Mouse (Mus musculus) embryonic facial prominence, embryonic 15.5 days (tissue): Measurements from ENCODE around the gene Nubp2. TPM values are rescaled to one million over a fixed set of nuclear protein-coding genes. Genes with fewer than 3 reads are reported as not detected.

Experiments
- ATAC-seq: fragments of 200-750 bp; cut with Nextera tagmentation; 2 replicates; pipeline ENCODE4 v1.8.0; 2017; ENCODE audit warnings: low read depth, moderate TSS enrichment; ENCODE audit not compliant: insufficient number of reproducible peaks, low FRiP score, low TSS enrichment
- H3K27ac ChIP-seq: fragments of 300-500 bp; sonication (generic); replicated peaks from 2 replicates; pipeline ENCODE4 v1.5.1; 2015; ENCODE audit warnings: mild to moderate bottlenecking, inconsistent platforms
- H3K27me3 ChIP-seq: fragments of 300-500 bp; sonication (generic); 2 replicates; pipeline ENCODE4 v1.6.1; 2015; ENCODE audit warnings: inconsistent platforms
- H3K36me3 ChIP-seq: fragments of 300-500 bp; sonication (generic); 2 replicates; pipeline ENCODE4 v1.6.1; 2015; ENCODE audit warnings: mild to moderate bottlenecking, inconsistent platforms
- H3K4me1 ChIP-seq: fragments of 300-500 bp; sonication (generic); 2 replicates; pipeline ENCODE4 v1.6.1; 2015; ENCODE audit warnings: inconsistent platforms
- H3K4me2 ChIP-seq: fragments of 300-500 bp; sonication (generic); replicated peaks from 2 replicates; pipeline ENCODE4 v1.6.1; 2015; ENCODE audit warnings: mild to moderate bottlenecking, inconsistent platforms
- H3K4me3 ChIP-seq: fragments of 300-500 bp; sonication (generic); replicated peaks from 2 replicates; pipeline ENCODE4 v1.5.1; 2015; ENCODE audit warnings: mild to moderate bottlenecking, inconsistent platforms
- H3K9ac ChIP-seq: fragments of 300-500 bp; sonication (generic); 2 replicates; pipeline ENCODE4 v1.6.1; 2015; ENCODE audit warnings: inconsistent platforms
- H3K9me3 ChIP-seq: fragments of 300-500 bp; sonication (generic); replicated peaks from 2 replicates; pipeline ENCODE4 v1.6.1; 2016; ENCODE audit warnings: inconsistent platforms
- WGBS: fragments of 180-500 bp; shearing (Covaris S2); methylation state at CpG from one replicate; pipeline ENCODE4 v1.1.7; 2015; 5-methylcytosine and 5-hydroxymethylcytosine counted together
- polyA plus RNA-seq: library from polyadenylated mRNA; unstranded; fragments of >200 nt; fragmentation: Nextera tagmentation; extraction: Ambion mirVana; gene quantifications from 2 replicates; pipeline ENCODE4 v1.2.1, GENCODE M21; 2015

The Nubp2 gene
- polyA plus RNA-seq, 1 experiment from 2014 or later: 49.6 TPM

DNA sequence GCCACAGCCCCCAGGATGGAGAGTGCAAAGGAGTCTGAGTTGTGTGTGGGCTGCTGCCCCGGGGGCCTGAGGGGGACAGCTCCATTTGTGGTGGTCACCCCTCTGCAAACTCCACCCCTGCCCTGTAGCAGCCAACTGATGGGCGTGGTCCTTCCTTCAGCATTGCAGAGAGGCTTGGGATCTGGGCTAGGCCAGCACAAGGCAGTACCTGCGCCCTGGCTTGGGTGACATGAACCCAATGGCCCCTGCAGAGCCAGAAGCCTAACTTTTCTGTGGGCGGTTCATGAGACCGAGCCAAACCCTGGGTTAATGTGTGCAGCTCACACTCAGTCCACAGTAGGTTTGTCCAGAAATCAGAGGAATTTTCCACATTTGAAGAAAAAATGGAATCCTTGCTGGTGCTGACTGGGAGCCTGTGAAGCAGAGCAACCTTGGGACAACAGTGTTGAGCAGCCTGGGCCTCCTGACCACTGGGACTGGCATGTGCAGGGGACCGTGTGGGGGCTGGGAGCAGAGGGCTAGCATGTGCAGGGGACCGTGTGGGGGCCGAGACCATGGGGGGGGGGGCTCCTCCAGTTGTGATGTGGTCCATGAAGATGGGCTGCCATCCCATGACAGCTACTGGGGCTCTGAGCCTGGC, 28.2 kb downstream of the Nubp2 start:
- no peak overlapping the region for H3K4me3 ChIP-seq
- H3K27me3 ChIP-seq: no peaks in the 10 kb centered on the region
- H3K9me3 ChIP-seq: no peaks in the 10 kb centered on the region
- WGBS: 82% methylated on average over 8 of the region's 8 CpGs
- H3K4me2 ChIP-seq: no peak overlapping the region
- H3K4me1 ChIP-seq: no peaks in the 10 kb centered on the region
- H3K27ac ChIP-seq: no peak overlapping the region
- no peak for ATAC-seq
- peaks cover 55% of the 10 kb centered on the region for H3K36me3 ChIP-seq
- no peak overlapping the region for H3K9ac ChIP-seq

DNA sequence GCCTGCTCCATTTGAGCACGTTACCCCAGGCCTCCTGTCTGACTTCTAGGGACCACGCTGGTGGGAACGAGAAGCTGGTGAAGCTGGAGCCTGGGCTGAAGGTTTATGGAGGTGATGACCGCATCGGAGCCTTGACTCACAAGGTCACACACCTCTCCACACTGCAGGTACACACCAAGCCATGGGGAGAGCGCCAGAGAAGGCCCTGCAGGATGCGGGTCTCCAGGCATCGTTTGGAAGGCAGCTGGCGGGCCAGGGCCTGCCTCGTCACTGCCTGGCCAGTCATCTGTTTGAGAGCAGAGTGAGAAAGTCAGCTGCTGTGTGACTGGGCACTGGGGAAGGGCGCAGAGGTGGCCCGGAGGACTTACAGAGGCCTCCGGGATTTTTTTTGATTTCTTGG, 29.6 kb downstream of the Nubp2 start:
- Histone ChIP-seq H3K36me3 (peaks cover 44% of the 10 kb centered on the region), H3K9ac (no peak overlapping the region)
- ATAC-seq: no peak

DNA sequence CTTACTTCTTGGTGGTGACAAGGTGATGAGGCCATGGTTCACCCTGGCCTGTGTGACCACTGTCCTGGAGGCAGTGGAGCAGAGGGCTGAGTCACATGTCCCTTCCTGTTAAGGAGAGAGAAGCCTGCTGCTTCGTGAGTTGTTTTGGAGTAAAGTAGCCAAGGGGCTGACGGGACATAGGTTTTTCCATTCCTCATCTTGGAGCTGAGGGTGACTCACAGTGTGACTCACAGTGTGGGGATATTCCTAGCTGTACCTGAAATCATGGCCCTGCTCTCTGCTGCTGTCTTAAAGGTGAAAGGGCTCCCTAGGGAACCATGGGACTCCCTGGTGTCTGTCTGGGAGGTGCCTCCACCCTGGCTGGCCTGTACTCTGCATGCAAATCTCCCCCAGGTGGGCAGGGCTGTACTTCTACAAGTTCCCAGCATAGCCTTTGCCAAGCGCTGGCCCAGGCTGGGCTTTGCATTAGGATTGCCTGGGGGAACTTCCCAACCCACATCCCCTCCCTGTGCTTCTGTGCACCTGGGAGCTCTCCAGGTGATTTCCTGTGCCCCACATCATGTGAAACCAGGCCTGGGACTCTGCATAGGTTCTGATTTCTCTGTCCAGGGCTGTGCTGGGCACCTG, 30.2 kb downstream of the Nubp2 start:
- H3K4me2 ChIP-seq: no peak overlapping the region
- WGBS: 71% methylated on average over 3 of the region's 3 CpGs
- H3K4me1 ChIP-seq: peaks cover 9% of the 10 kb centered on the region
- H3K4me3 ChIP-seq: no peak overlapping the region
- no peak overlapping the region for H3K27ac ChIP-seq
- H3K27me3 ChIP-seq: peaks cover 5% of the 10 kb centered on the region
- H3K36me3 ChIP-seq: peaks cover 38% of the 10 kb centered on the region
- H3K9me3 ChIP-seq: no peaks in the 10 kb centered on the region
- no peak for ATAC-seq
- no peak overlapping the region for H3K9ac ChIP-seq

More for the DNA sequence above, 29.6 kb downstream of the Nubp2 start:
- no peak overlapping the region for H3K4me3 ChIP-seq
- WGBS: 91% methylated on average over 13 of the region's 13 CpGs
- no peak overlapping the region for H3K27ac ChIP-seq
- H3K27me3 ChIP-seq: no peaks in the 10 kb centered on the region
- no peak overlapping the region for H3K4me2 ChIP-seq
- H3K4me1 ChIP-seq: peaks cover 3% of the 10 kb centered on the region; the same call in 1 of the 2 replicates
- no peaks in the 10 kb centered on the region for H3K9me3 ChIP-seq

DNA sequence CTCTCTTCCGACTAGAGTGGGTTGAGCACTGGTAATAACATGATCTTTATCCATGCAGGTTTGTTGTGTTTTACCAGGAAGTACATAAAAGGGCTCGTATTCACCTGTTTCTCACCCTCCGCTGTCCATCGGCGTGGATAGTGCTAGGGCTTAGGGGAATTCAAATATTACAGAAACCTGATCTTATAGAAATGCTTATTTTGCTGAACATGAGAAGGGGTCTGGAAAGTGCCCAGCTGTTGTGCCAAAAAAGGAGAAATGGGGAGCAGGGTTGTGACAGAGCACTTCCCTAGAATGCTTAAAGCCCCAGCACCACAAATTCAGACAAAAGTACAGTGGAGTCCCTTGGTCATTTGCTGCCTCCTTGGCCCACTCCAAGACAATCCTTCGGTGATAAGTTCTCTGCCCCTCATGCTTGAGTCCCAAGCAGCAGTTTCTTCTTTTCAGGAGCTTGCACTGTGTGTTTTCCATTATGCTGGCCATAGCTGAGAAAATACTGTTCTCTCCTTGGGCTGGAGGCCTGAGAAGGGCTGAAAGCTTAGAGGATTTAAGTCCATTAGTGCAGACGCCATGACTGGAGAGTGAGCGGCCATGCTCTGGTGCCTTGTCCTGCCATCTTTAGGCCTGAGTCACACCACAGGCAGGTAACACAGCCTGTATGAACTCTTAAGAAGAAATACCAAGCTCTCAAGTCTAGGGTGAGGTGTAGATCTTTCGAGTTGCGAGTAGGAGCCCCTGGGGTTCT, 34.6 kb downstream of the Nubp2 start:
- H3K27me3 ChIP-seq: peaks cover 5% of the 10 kb centered on the region
- no peaks in the 10 kb centered on the region for H3K9me3 ChIP-seq
- H3K27ac ChIP-seq: no peak overlapping the region
- peaks cover 20% of the 10 kb centered on the region for H3K4me1 ChIP-seq
- peaks cover 28% of the 10 kb centered on the region for H3K36me3 ChIP-seq
- WGBS: 76% methylated on average over 10 of the region's 10 CpGs
- no peak for ATAC-seq
- no peak overlapping the region for H3K9ac ChIP-seq
- H3K4me2 ChIP-seq: peak overlapping the region; percentile 96
- H3K4me3 ChIP-seq: peak overlapping the region; percentile 83

DNA sequence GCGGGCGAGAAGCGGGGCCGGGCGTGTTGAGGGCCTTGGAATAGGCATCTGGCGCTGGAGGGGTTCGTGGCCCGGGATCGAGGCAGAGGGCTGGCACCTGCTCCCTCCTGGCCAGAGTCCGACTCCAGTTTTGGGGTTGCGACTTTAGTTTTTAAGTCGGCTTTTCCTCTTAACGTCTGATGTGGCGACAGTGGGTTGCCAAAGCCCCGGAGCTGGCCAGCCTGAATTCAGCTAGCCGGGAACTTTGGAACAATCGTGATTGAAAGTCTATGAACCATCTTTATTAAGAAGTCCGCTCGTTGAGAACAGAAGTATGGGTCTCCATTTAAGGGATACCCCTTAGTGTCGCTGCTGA, 35.4 kb downstream of the Nubp2 start:
- peak overlapping the region; percentile 93 for H3K27ac ChIP-seq
- H3K9ac ChIP-seq: peak overlapping the region; percentile 65
- ATAC-seq: no peak
- H3K36me3 ChIP-seq: peaks cover 21% of the 10 kb centered on the region
- peaks cover 20% of the 10 kb centered on the region for H3K4me1 ChIP-seq
- peak overlapping the region; percentile 96 for H3K4me2 ChIP-seq
- no peaks in the 10 kb centered on the region for H3K9me3 ChIP-seq
- 2% methylated on average over 20 of the region's 20 CpGs for WGBS
- H3K4me3 ChIP-seq: peak overlapping the region; percentile 83
- peaks cover 5% of the 10 kb centered on the region for H3K27me3 ChIP-seq

DNA sequence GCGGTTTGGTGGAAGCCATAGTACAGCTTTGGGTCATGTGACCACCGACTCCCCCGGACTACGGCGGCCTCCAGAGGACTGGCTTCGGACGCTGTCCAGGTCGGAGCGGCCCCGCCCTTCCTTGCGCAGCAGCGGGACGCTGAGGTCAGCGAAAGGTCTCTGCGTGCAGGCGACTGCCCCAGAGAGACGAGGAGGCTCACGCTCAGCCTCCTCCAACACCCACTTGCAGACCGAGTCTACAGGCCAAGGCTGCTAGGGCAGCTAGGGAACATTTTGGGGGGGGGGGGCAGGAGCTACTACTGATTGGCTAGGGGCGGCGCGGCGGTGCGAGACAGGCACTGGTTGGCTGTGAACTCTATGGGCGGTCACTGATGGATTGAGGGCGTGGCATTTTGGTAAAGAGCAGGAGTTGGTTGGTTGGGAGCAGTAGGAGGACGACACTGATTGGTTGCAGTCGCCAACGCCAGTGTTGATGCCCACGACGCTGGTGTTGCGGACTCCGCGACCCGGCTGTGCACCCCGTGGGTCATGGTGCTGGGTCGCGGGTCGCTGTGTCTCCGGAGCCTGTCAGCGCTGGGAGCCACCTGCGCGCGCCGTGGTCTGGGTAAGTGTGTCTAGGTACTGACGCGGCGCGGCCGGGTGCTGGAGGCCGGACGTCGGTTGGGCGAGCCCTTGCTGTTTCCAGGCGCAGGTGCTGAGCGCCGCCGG, 35.9 kb downstream of the Nubp2 start, which contains the start of gene Fahd1:
TSS of gene Fahd1 (minus strand) at position 300 of the 708 bp plus-strand sequence.
- H3K36me3 ChIP-seq: peaks cover 15% of the 10 kb centered on the region
- under 1% methylated on average over 58 of the region's 58 CpGs for WGBS
- ATAC-seq: peak; percentile 100
- H3K27me3 ChIP-seq: peaks cover 5% of the 10 kb centered on the region
- peak within 1 kb of the TSS; percentile 65 for H3K9ac ChIP-seq
- peak within 1 kb of the TSS; percentile 83 for H3K4me3 ChIP-seq
- H3K4me1 ChIP-seq: peaks cover 20% of the 10 kb centered on the region
- H3K27ac ChIP-seq: peak within 1 kb of the TSS; percentile 93
- H3K4me2 ChIP-seq: peak within 1 kb of the TSS; percentile 96
- H3K9me3 ChIP-seq: no peaks in the 10 kb centered on the region

DNA sequence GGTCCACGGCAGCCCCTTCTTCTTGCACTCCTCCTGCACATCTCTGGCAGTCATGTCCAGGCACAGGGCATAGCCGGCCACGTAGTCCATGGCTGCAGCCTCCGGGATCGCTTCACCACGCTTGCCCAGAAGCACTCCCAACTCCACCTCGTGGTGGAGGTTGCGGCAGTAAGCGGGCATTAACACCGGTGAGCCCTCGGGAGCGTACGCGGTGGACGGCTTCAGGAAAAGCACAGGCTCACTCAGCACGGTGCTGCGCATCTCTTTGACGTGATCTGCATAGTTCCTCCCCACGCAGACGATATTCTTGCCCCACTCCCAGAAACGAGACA, 36.5 kb downstream of the Nubp2 start:
- WGBS: under 1% methylated on average over 21 of the region's 21 CpGs
- Histone ChIP-seq H3K9ac (peak overlapping the region; percentile 65), H3K36me3 (peaks cover 10% of the 10 kb centered on the region), H3K9me3 (no peaks in the 10 kb centered on the region), H3K27ac (peak overlapping the region; percentile 93), H3K4me3 (peak overlapping the region; percentile 83), H3K4me2 (peak overlapping the region; percentile 96), H3K27me3 (peaks cover 5% of the 10 kb centered on the region), H3K4me1 (peaks cover 20% of the 10 kb centered on the region)
- peak; percentile 41 for ATAC-seq

DNA sequence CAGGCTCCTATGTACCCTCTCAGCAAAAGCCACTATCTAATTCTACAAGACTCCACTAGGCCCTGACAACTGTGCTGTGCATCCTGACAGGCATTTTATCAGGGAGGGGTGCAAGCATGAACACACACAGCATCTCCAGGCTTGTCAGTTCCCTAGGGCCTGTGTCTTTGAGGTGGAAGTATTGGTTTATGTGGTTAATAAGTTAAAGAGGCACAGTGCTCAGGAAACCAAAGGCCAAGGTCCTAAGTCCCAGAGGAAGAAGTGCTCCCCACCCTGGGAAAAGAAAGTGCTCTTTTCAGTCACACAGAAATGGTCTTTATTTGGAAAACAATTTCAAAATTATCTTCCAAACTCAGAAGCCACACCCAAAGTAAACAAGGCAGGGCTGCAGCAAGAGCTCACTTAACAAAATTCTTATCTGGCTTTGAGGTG, 37.5 kb downstream of the Nubp2 start:
- Histone ChIP-seq H3K9me3 (no peaks in the 10 kb centered on the region), H3K4me3 (peak overlapping the region; percentile 83)

DNA sequence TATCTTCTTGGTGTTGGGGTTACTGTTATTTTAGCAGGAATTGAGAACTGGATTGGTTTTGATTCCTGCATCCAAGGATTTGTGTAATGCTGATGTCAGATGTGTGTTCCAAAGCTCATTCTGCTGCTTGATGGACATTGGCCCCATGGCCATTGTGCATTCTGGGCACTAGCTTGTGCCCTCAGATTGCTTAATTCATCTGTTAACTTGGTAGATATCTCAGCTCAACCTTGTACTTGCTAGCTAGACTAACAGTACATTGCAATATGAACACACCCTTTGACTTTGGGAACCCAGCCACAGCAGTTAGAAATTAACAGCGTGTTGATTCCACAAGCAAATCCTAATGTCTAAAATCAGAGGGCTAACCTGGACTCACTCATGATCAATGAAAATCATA, 38.8 kb downstream of the Nubp2 start:
- Histone ChIP-seq H3K9ac (no peak overlapping the region), H3K4me3 (no peak overlapping the region), H3K36me3 (no peaks in the 10 kb centered on the region), H3K4me2 (no peak overlapping the region), H3K4me1 (peaks cover 20% of the 10 kb centered on the region), H3K27me3 (peaks cover 14% of the 10 kb centered on the region), H3K9me3 (no peaks in the 10 kb centered on the region), H3K27ac (no peak overlapping the region)
- WGBS: 94% methylated on average over 1 of the region's 1 CpGs
- ATAC-seq: no peak

More for the DNA sequence above, 37.5 kb downstream of the Nubp2 start:
- peaks cover 20% of the 10 kb centered on the region for H3K4me1 ChIP-seq
- H3K27me3 ChIP-seq: peaks cover 11% of the 10 kb centered on the region
- peaks cover 6% of the 10 kb centered on the region for H3K36me3 ChIP-seq
- peak overlapping the region; percentile 96 for H3K4me2 ChIP-seq
- no peak overlapping the region for H3K27ac ChIP-seq
- ATAC-seq: no peak
- H3K9ac ChIP-seq: no peak overlapping the region

DNA sequence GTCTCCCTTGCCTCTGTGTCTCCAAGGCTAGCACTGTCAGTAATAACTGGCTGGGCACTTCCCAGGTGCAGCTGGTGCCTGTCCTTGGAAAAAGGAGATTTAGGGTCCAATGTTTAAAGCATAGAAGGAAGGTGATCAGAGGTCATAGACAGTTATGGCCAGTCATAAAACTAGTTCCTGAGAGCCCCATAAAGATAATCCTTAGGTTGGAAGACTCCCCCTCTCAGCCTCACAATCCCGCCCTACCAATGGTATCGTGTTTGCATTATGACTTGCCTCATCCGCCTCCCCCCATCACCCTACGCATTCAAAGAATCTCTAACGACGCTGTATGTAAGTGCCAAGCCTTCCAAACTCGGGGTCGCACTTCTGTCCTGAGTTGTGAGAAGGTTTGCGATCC, 41.6 kb downstream of the Nubp2 start:
- Histone ChIP-seq H3K4me1 (peaks cover 6% of the 10 kb centered on the region; the same call in 1 of the 2 replicates), H3K4me2 (no peak overlapping the region), H3K9ac (no peak overlapping the region), H3K9me3 (no peaks in the 10 kb centered on the region), H3K27me3 (peaks cover 12% of the 10 kb centered on the region), H3K36me3 (no peaks in the 10 kb centered on the region), H3K4me3 (no peak overlapping the region), H3K27ac (no peak overlapping the region)
- 53% methylated on average over 9 of the region's 9 CpGs for WGBS
- ATAC-seq: no peak

DNA sequence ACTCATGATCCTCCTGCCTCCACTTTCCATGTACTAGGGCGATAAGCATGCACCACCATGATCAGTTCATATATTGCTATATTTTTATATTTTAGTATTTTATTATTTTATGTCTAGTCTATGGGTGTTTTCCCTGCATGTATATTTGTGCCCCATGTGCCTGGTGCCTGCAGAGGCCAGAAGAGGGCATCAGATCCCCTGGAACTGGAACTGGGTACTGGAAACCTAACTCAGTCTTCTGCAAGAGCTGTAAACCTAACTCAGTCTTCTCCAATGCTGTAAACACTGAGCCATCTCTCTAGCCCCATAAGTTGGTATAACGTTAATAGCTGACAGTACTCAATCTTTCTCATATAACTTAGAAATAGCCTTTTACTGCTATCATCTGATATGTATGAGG, 43.5 kb downstream of the Nubp2 start:
- Histone ChIP-seq H3K4me1 (no peaks in the 10 kb centered on the region), H3K9me3 (no peaks in the 10 kb centered on the region), H3K27me3 (peaks cover 12% of the 10 kb centered on the region), H3K4me2 (no peak overlapping the region), H3K27ac (no peak overlapping the region), H3K4me3 (no peak overlapping the region), H3K36me3 (no peaks in the 10 kb centered on the region), H3K9ac (no peak overlapping the region)
- 58% methylated on average over 2 of the region's 2 CpGs for WGBS
- ATAC-seq: no peak
